Mouse (Mus musculus): ENCODE data around the gene Fosl2. TPM values are rescaled to one million over a fixed set of nuclear protein-coding genes. Genes with fewer than 3 reads are reported as not detected.
A peak's percentile ranks its signal among the peaks of the same experiment; 100 is the strongest.

The Fosl2 gene
- polyA plus RNA-seq, 1 experiment from 2014 or later, result 0.50 TPM

- H3K27me3 ChIP-seq (replicated peaks; ENCODE audit: low read depth, poor library complexity, severe bottlenecking), result no peaks in the 10 kb centered on the region
- no peaks in the 10 kb centered on the region for H3K9me3 ChIP-seq
- H3K36me3 ChIP-seq (replicated peaks), result no peaks in the 10 kb centered on the region
- H3K27ac ChIP-seq (replicated peaks), result no peak overlapping the region
- DNase-seq (ENCODE audit: low spot score), result no peak
- H3K4me1 ChIP-seq, result peaks cover 4% of the 10 kb centered on the region; the same call in 1 of the 2 replicates
- 78% methylated on average over 7 of the region's 7 CpGs for WGBS
- H3K4me3 ChIP-seq, result no peak overlapping the region
These were observed 23.2 kb upstream of the Fosl2 start for GRCm38 (mm10) chr5:32112206-32112916.

- Histone ChIP-seq H3K4me1 (peaks cover 17% of the 10 kb centered on the region), H3K4me3 (no peak overlapping the region), H3K9me3 (no peaks in the 10 kb centered on the region), H3K27me3 (replicated peaks; ENCODE audit: low read depth, poor library complexity, severe bottlenecking) (peaks cover 11% of the 10 kb centered on the region), H3K36me3 (replicated peaks) (no peaks in the 10 kb centered on the region), H3K27ac (replicated peaks) (peak overlapping the region; percentile 54; the same call in 1 of the 2 replicates)
- 45% methylated on average over 11 of the region's 11 CpGs for WGBS
- DNase-seq (ENCODE audit: low spot score), result peak; percentile 44
These were observed 14.7 kb upstream of the Fosl2 start for GRCm38 (mm10) chr5:32120901-32121376.

GRCm38 (mm10) chr5:32121936-32122335, 13.7 kb upstream of the Fosl2 start:
- Histone ChIP-seq H3K4me3 (no peak overlapping the region), H3K27ac (replicated peaks) (no peak overlapping the region), H3K4me1 (peaks cover 17% of the 10 kb centered on the region), H3K27me3 (replicated peaks; ENCODE audit: low read depth, poor library complexity, severe bottlenecking) (peaks cover 11% of the 10 kb centered on the region), H3K36me3 (replicated peaks) (no peaks in the 10 kb centered on the region), H3K9me3 (no peaks in the 10 kb centered on the region)
- WGBS, result 83% methylated on average over 6 of the region's 6 CpGs
- DNase-seq (ENCODE audit: low spot score), result no peak

GRCm38 (mm10) chr5:32122363-32122762, 13.2 kb upstream of the Fosl2 start:
- no peak for DNase-seq (ENCODE audit: low spot score)
- no peaks in the 10 kb centered on the region for H3K9me3 ChIP-seq
- H3K4me3 ChIP-seq, result no peak overlapping the region
- H3K27me3 ChIP-seq (replicated peaks; ENCODE audit: low read depth, poor library complexity, severe bottlenecking), result peaks cover 11% of the 10 kb centered on the region
- WGBS, result 85% methylated on average over 5 of the region's 5 CpGs
- H3K36me3 ChIP-seq (replicated peaks), result no peaks in the 10 kb centered on the region
- peaks cover 17% of the 10 kb centered on the region for H3K4me1 ChIP-seq
- no peak overlapping the region for H3K27ac ChIP-seq (replicated peaks)

GRCm38 (mm10) chr5:32124957-32125356, 10.6 kb upstream of the Fosl2 start:
- Histone ChIP-seq H3K27me3 (replicated peaks; ENCODE audit: low read depth, poor library complexity, severe bottlenecking) (peaks cover 13% of the 10 kb centered on the region), H3K4me1 (peaks cover 19% of the 10 kb centered on the region), H3K36me3 (replicated peaks) (no peaks in the 10 kb centered on the region), H3K9me3 (no peaks in the 10 kb centered on the region), H3K27ac (replicated peaks) (no peak overlapping the region), H3K4me3 (no peak overlapping the region)
- 76% methylated on average over 6 of the region's 6 CpGs for WGBS
- DNase-seq (ENCODE audit: low spot score), result no peak

GRCm38 (mm10) chr5:32127226-32127625, 8.4 kb upstream of the Fosl2 start:
- peaks cover 31% of the 10 kb centered on the region for H3K27me3 ChIP-seq (replicated peaks; ENCODE audit: low read depth, poor library complexity, severe bottlenecking)

GRCm38 (mm10) chr5:32127927-32128326, 7.7 kb upstream of the Fosl2 start:
- H3K27me3 ChIP-seq (replicated peaks; ENCODE audit: low read depth, poor library complexity, severe bottlenecking), result peaks cover 38% of the 10 kb centered on the region
- no peak overlapping the region for H3K27ac ChIP-seq (replicated peaks)
- no peak for DNase-seq (ENCODE audit: low spot score)
- WGBS, result 60% methylated on average over 3 of the region's 3 CpGs
- peaks cover 19% of the 10 kb centered on the region; the same call in 1 of the 2 replicates for H3K4me1 ChIP-seq
- H3K4me3 ChIP-seq, result no peak overlapping the region
- H3K36me3 ChIP-seq (replicated peaks), result no peaks in the 10 kb centered on the region
- H3K9me3 ChIP-seq, result no peaks in the 10 kb centered on the region

More at GRCm38 (mm10) chr5:32127226-32127625, 8.4 kb upstream of the Fosl2 start:
- DNase-seq (ENCODE audit: low spot score), result no peak
- Histone ChIP-seq H3K4me1 (peaks cover 12% of the 10 kb centered on the region; the same call in 1 of the 2 replicates), H3K4me3 (no peak overlapping the region), H3K36me3 (replicated peaks) (no peaks in the 10 kb centered on the region), H3K27ac (replicated peaks) (no peak overlapping the region), H3K9me3 (no peaks in the 10 kb centered on the region)
- WGBS, result 82% methylated on average over 3 of the region's 3 CpGs

GRCm38 (mm10) chr5:32132971-32133501, 2.6 kb upstream of the Fosl2 start:
- Histone ChIP-seq H3K36me3 (replicated peaks) (no peaks in the 10 kb centered on the region), H3K9me3 (no peaks in the 10 kb centered on the region), H3K4me3 (peak overlapping the region; percentile 76), H3K27me3 (replicated peaks; ENCODE audit: low read depth, poor library complexity, severe bottlenecking) (peaks cover 75% of the 10 kb centered on the region), H3K4me1 (peaks cover 60% of the 10 kb centered on the region), H3K27ac (replicated peaks) (peak overlapping the region; percentile 83)
- WGBS, result 1% methylated on average over 48 of the region's 48 CpGs
- peak; percentile 83 for DNase-seq (ENCODE audit: low spot score)

- under 1% methylated on average over 20 of the region's 20 CpGs for WGBS
- Histone ChIP-seq H3K4me1 (peaks cover 65% of the 10 kb centered on the region), H3K27me3 (replicated peaks; ENCODE audit: low read depth, poor library complexity, severe bottlenecking) (peaks cover 80% of the 10 kb centered on the region)
These were observed 2.0 kb upstream of the Fosl2 start for GRCm38 (mm10) chr5:32133549-32134004.

GRCm38 (mm10) chr5:32134051-32134732, 1.4 kb upstream of the Fosl2 start:
- H3K27me3 ChIP-seq (replicated peaks; ENCODE audit: low read depth, poor library complexity, severe bottlenecking), result peaks cover 85% of the 10 kb centered on the region
- no peaks in the 10 kb centered on the region for H3K9me3 ChIP-seq
- peak overlapping the region; percentile 83; the same call in 1 of the 2 replicates for H3K27ac ChIP-seq (replicated peaks)
- H3K4me3 ChIP-seq, result peak overlapping the region; percentile 76
- 1% methylated on average over 21 of the region's 21 CpGs for WGBS
- H3K4me1 ChIP-seq, result peaks cover 66% of the 10 kb centered on the region
- no peaks in the 10 kb centered on the region for H3K36me3 ChIP-seq (replicated peaks)
- no peak for DNase-seq (ENCODE audit: low spot score)

More at GRCm38 (mm10) chr5:32133549-32134004, 2.0 kb upstream of the Fosl2 start:
- Histone ChIP-seq H3K27ac (replicated peaks) (peak overlapping the region; percentile 83), H3K4me3 (peak overlapping the region; percentile 76), H3K36me3 (replicated peaks) (no peaks in the 10 kb centered on the region), H3K9me3 (no peaks in the 10 kb centered on the region)
- DNase-seq (ENCODE audit: low spot score), result peak; percentile 64

- H3K27me3 ChIP-seq (replicated peaks; ENCODE audit: low read depth, poor library complexity, severe bottlenecking), result peaks cover 78% of the 10 kb centered on the region
- H3K27ac ChIP-seq (replicated peaks), result peak overlapping the region; percentile 91
- H3K9me3 ChIP-seq, result no peaks in the 10 kb centered on the region
- peaks cover 66% of the 10 kb centered on the region for H3K4me1 ChIP-seq
- WGBS, result under 1% methylated on average over 47 of the region's 54 CpGs
- no peaks in the 10 kb centered on the region for H3K36me3 ChIP-seq (replicated peaks)
- peak overlapping the region; percentile 76 for H3K4me3 ChIP-seq
- no peak for DNase-seq (ENCODE audit: low spot score)
These were observed 682 bp upstream of the Fosl2 start for GRCm38 (mm10) chr5:32134903-32135335.

GRCm38 (mm10) chr5:32136301-32136863, 781 bp downstream of the Fosl2 start:
- Histone ChIP-seq H3K27me3 (replicated peaks; ENCODE audit: low read depth, poor library complexity, severe bottlenecking) (peaks cover 63% of the 10 kb centered on the region), H3K4me3 (peak overlapping the region; percentile 76), H3K9me3 (no peaks in the 10 kb centered on the region), H3K4me1 (peaks cover 69% of the 10 kb centered on the region), H3K36me3 (replicated peaks) (no peaks in the 10 kb centered on the region), H3K27ac (replicated peaks) (peak overlapping the region; percentile 91)
- peak; percentile 63 for DNase-seq (ENCODE audit: low spot score)
- under 1% methylated on average over 63 of the region's 63 CpGs for WGBS
